Mouse (Mus musculus) hindbrain, embryonic 14.5 days (tissue): ENCODE measurements around the gene Gm45837. TPM values are rescaled to one million over a fixed set of nuclear protein-coding genes. Genes with fewer than 3 reads are reported as not detected.

ENCODE experiments used
- ATAC-seq: fragments of 200-750 bp; cut with Nextera tagmentation; 2 replicates; pipeline ENCODE4 v1.8.0; 2017; ENCODE audit warnings: moderate number of reproducible peaks, mild to moderate bottlenecking, moderate TSS enrichment, moderate library complexity; ENCODE audit not compliant: low FRiP score
- DNase-seq: peaks from one replicate; pipeline ENCODE4 v3.0.0-alpha.2; 2015; ENCODE audit warnings: low spot score
- H3K27ac ChIP-seq: fragments of 300-500 bp; sonication (generic); 2 replicates; pipeline ENCODE4 v1.5.1; 2014; ENCODE audit warnings: mild to moderate bottlenecking, moderate library complexity
- H3K27me3 ChIP-seq: fragments of 300-500 bp; sonication (generic); 2 replicates; pipeline ENCODE4 v1.6.1; 2014; ENCODE audit warnings: mild to moderate bottlenecking, low read length, mixed read lengths; ENCODE audit not compliant: control insufficient read depth, insufficient read depth
- H3K36me3 ChIP-seq: fragments of 300-500 bp; sonication (generic); replicated peaks from 2 replicates; pipeline ENCODE4 v1.6.1; 2014; ENCODE audit not compliant: control insufficient read depth, insufficient read depth
- H3K4me1 ChIP-seq: fragments of 300-500 bp; sonication (generic); replicated peaks from 2 replicates; pipeline ENCODE4 v1.6.1; 2014; ENCODE audit warnings: antibody characterized with exemption, low read length, mixed read lengths; ENCODE audit not compliant: control insufficient read depth, insufficient read depth
- H3K4me2 ChIP-seq: fragments of 300-500 bp; sonication (generic); replicated peaks from 2 replicates; pipeline ENCODE4 v1.6.1; 2014; ENCODE audit warnings: mild to moderate bottlenecking, moderate library complexity
- H3K4me3 ChIP-seq: fragments of 300-500 bp; sonication (generic); replicated peaks from 2 replicates; pipeline ENCODE4 v1.5.1; 2014; ENCODE audit warnings: mild to moderate bottlenecking, low read length
- H3K9ac ChIP-seq: fragments of 300-500 bp; sonication (generic); 2 replicates; pipeline ENCODE4 v1.6.1; 2014
- H3K9me3 ChIP-seq: fragments of 300-500 bp; sonication (generic); 2 replicates; pipeline ENCODE4 v1.6.1; 2016; ENCODE audit warnings: low read length; ENCODE audit not compliant: control insufficient read depth
- WGBS: fragments of 180-500 bp; shearing (Covaris S2); extraction: QIAGEN DNeasy Blood & Tissue Kit; methylation state at CpG from one replicate; pipeline ENCODE4 v1.1.7; 2014; 5-methylcytosine and 5-hydroxymethylcytosine counted together
- polyA plus RNA-seq: library from polyadenylated mRNA; unstranded; fragments of >200 nt; fragmentation: Nextera tagmentation; extraction: Ambion mirVana; gene quantifications from 2 replicates; pipeline ENCODE4 v1.2.1, GENCODE M21; 2014

Gm45837 gene
- polyA plus RNA-seq, 1 experiment from 2014 or later = not detected

GRCm38 (mm10) chr7:101422069-101422468, 11.4 kb downstream of the Gm45837 start:
- no peaks in the 10 kb centered on the region for H3K9me3 ChIP-seq
- H3K27me3 ChIP-seq = peaks cover 23% of the 10 kb centered on the region
- no peak for ATAC-seq
- no peak for DNase-seq
- peak overlapping the region; percentile 25 for H3K4me3 ChIP-seq
- peak overlapping the region; percentile 43; the same call in 1 of the 2 replicates for H3K27ac ChIP-seq
- no peaks in the 10 kb centered on the region for H3K36me3 ChIP-seq
- WGBS = 31% methylated on average over 3 of the region's 3 CpGs
- H3K9ac ChIP-seq = peak overlapping the region; percentile 57
- H3K4me1 ChIP-seq = peaks cover 16% of the 10 kb centered on the region; the same call in 1 of the 2 replicates
- H3K4me2 ChIP-seq = peak overlapping the region; percentile 48

GRCm38 (mm10) chr7:101422646-101423045, 12.0 kb downstream of the Gm45837 start:
- Histone ChIP-seq H3K9ac (no peak overlapping the region), H3K36me3 (no peaks in the 10 kb centered on the region), H3K4me3 (no peak overlapping the region), H3K4me2 (peak overlapping the region; percentile 48), H3K4me1 (peaks cover 16% of the 10 kb centered on the region; the same call in 1 of the 2 replicates), H3K9me3 (no peaks in the 10 kb centered on the region), H3K27me3 (peaks cover 18% of the 10 kb centered on the region), H3K27ac (no peak overlapping the region)
- no peak for ATAC-seq
- WGBS = 75% methylated on average over 8 of the region's 8 CpGs
- DNase-seq = no peak

GRCm38 (mm10) chr7:101423970-101424369, 13.3 kb downstream of the Gm45837 start:
- ATAC-seq (no peak), DNase-seq (no peak)
- peaks cover 11% of the 10 kb centered on the region for H3K27me3 ChIP-seq
- H3K9me3 ChIP-seq = no peaks in the 10 kb centered on the region
- peaks cover 16% of the 10 kb centered on the region; the same call in 1 of the 2 replicates for H3K4me1 ChIP-seq
- H3K27ac ChIP-seq = no peak overlapping the region
- no peak overlapping the region for H3K9ac ChIP-seq
- WGBS = 56% methylated on average over 6 of the region's 6 CpGs
- no peaks in the 10 kb centered on the region for H3K36me3 ChIP-seq
- no peak overlapping the region for H3K4me2 ChIP-seq
- no peak overlapping the region for H3K4me3 ChIP-seq

GRCm38 (mm10) chr7:101426692-101427091, 16.0 kb downstream of the Gm45837 start:
- WGBS = 74% methylated on average over 8 of the region's 8 CpGs
- no peaks in the 10 kb centered on the region for H3K27me3 ChIP-seq
- DNase-seq (no peak), ATAC-seq (no peak)
- no peak overlapping the region for H3K9ac ChIP-seq
- H3K9me3 ChIP-seq = no peaks in the 10 kb centered on the region
- no peak overlapping the region for H3K4me3 ChIP-seq
- H3K4me2 ChIP-seq = no peak overlapping the region
- H3K27ac ChIP-seq = no peak overlapping the region
- no peaks in the 10 kb centered on the region for H3K36me3 ChIP-seq
- peaks cover 11% of the 10 kb centered on the region; the same call in 1 of the 2 replicates for H3K4me1 ChIP-seq

GRCm38 (mm10) chr7:101427736-101428135, 17.1 kb downstream of the Gm45837 start:
- no peak overlapping the region for H3K27ac ChIP-seq

GRCm38 (mm10) chr7:101435038-101435437, 24.4 kb downstream of the Gm45837 start:
- Histone ChIP-seq H3K27ac (no peak overlapping the region), H3K27me3 (no peaks in the 10 kb centered on the region), H3K9ac (no peak overlapping the region), H3K36me3 (no peaks in the 10 kb centered on the region), H3K9me3 (no peaks in the 10 kb centered on the region), H3K4me3 (no peak overlapping the region), H3K4me1 (no peaks in the 10 kb centered on the region), H3K4me2 (no peak overlapping the region)
- WGBS = 51% methylated on average over 6 of the region's 6 CpGs
- DNase-seq = no peak
- ATAC-seq = peak; percentile 25; the same call in 1 of the 2 replicates

More at GRCm38 (mm10) chr7:101427736-101428135, 17.1 kb downstream of the Gm45837 start:
- Histone ChIP-seq H3K4me2 (no peak overlapping the region), H3K9me3 (no peaks in the 10 kb centered on the region), H3K4me1 (0 out of 2 replicates have a peak, but pooled peaks cover 6% of the 10 kb centered on the region), H3K4me3 (no peak overlapping the region), H3K9ac (no peak overlapping the region), H3K27me3 (no peaks in the 10 kb centered on the region), H3K36me3 (no peaks in the 10 kb centered on the region)
- ATAC-seq = no peak
- 9% methylated on average over 2 of the region's 2 CpGs for WGBS
- no peak for DNase-seq

- Histone ChIP-seq H3K4me2 (no peak overlapping the region), H3K27me3 (no peaks in the 10 kb centered on the region), H3K4me3 (no peak overlapping the region), H3K9ac (no peak overlapping the region), H3K27ac (no peak overlapping the region), H3K9me3 (no peaks in the 10 kb centered on the region), H3K36me3 (no peaks in the 10 kb centered on the region), H3K4me1 (peaks cover 6% of the 10 kb centered on the region; the same call in 1 of the 2 replicates)
- DNase-seq (no peak), ATAC-seq (no peak)
- 12% methylated on average over 1 of the region's 1 CpGs for WGBS
Observed at GRCm38 (mm10) chr7:101437876-101438275, 27.2 kb downstream of the Gm45837 start.

- ATAC-seq = no peak
- Histone ChIP-seq H3K27me3 (no peaks in the 10 kb centered on the region), H3K9me3 (no peaks in the 10 kb centered on the region), H3K4me1 (peaks cover 6% of the 10 kb centered on the region), H3K9ac (no peak overlapping the region), H3K4me2 (no peak overlapping the region), H3K4me3 (no peak overlapping the region), H3K36me3 (no peaks in the 10 kb centered on the region), H3K27ac (peak overlapping the region; percentile 24; the same call in 1 of the 2 replicates)
- no peak for DNase-seq
- 64% methylated on average over 10 of the region's 10 CpGs for WGBS
Observed at GRCm38 (mm10) chr7:101443093-101443492, 32.4 kb downstream of the Gm45837 start.

- Histone ChIP-seq H3K9ac (no peak overlapping the region), H3K27ac (no peak overlapping the region), H3K4me2 (no peak overlapping the region), H3K4me1 (peaks cover 6% of the 10 kb centered on the region), H3K4me3 (no peak overlapping the region), H3K27me3 (no peaks in the 10 kb centered on the region), H3K9me3 (no peaks in the 10 kb centered on the region), H3K36me3 (no peaks in the 10 kb centered on the region)
- ATAC-seq (no peak), DNase-seq (no peak)
- 77% methylated on average over 4 of the region's 4 CpGs for WGBS
Observed at GRCm38 (mm10) chr7:101444211-101444610, 33.5 kb downstream of the Gm45837 start.

GRCm38 (mm10) chr7:101449855-101450254, 39.2 kb downstream of the Gm45837 start:
- Histone ChIP-seq H3K9me3 (no peaks in the 10 kb centered on the region), H3K27me3 (peaks cover 19% of the 10 kb centered on the region), H3K27ac (no peak overlapping the region), H3K4me2 (no peak overlapping the region), H3K9ac (no peak overlapping the region), H3K36me3 (no peaks in the 10 kb centered on the region), H3K4me1 (0 out of 2 replicates have a peak, but pooled peaks cover 8% of the 10 kb centered on the region), H3K4me3 (no peak overlapping the region)
- 0 out of 2 replicates have a peak, but pooled peaks have one; percentile 9 for ATAC-seq
- no peak for DNase-seq
- 39% methylated on average over 3 of the region's 3 CpGs for WGBS
